Mouse (Mus musculus): ENCODE data around the gene Slc2a3.

DNA sequence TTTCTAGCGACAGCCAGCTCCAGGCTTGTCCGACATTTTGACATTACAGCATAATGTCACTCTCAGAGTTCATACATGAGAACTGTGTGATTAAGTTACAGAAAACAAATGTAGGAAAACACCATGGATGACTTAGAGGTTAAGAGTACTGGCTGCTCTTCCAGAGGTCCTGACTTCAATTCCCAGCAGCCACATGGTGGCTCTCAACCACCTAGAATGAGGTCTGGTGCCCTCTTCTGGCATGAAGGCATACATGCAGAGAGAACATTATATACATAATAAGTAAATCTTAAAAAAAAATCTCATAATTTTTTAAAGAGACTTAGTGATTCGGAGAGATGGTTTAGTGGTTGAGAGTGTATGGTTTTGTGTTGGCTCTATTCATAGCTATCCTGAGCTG, 35.5 kb upstream of the Slc2a3 start:
- TF ChIP-seq CTCF (IDR thresholded peaks at IDR 0.05; ENCODE audit: borderline replicate concordance, control insufficient read depth, extremely low read depth, insufficient read depth, low read length, poor library complexity): no peak
- TF ChIP-seq POLR2A (IDR thresholded peaks at IDR 0.05; ENCODE audit: control insufficient read depth, extremely low read depth, insufficient read depth, low read length, poor library complexity): no peak

Measured in thymus, adult 2 months (tissue).